Mouse (Mus musculus): ENCODE results near the gene Zfp687.

Zfp687 gene

GRCm38 (mm10) chr3:95015891-95016531 is 763 bp upstream of the Zfp687 start:
- peak; percentile 96 for DNase-seq

GRCm38 (mm10) chr3:95014428-95015151 is 658 bp downstream of the Zfp687 start:
- DNase-seq = peak; percentile 47

GRCm38 (mm10) chr3:95013699-95014427 is 1.4 kb downstream of the Zfp687 start:
- DNase-seq = no peak

- no peak for DNase-seq
These were observed 2.3 kb downstream of the Zfp687 start for GRCm38 (mm10) chr3:95012982-95013381.

GRCm38 (mm10) chr3:95010396-95010795 is 4.9 kb downstream of the Zfp687 start:
- DNase-seq = no peak

GRCm38 (mm10) chr3:95007706-95008105 is 7.5 kb downstream of the Zfp687 start:
- DNase-seq = no peak

- no peak for DNase-seq
These were observed 9.6 kb downstream of the Zfp687 start for GRCm38 (mm10) chr3:95005651-95006050.

GRCm38 (mm10) chr3:95003273-95003672 is 12.0 kb downstream of the Zfp687 start:
- no peak for DNase-seq

- DNase-seq = no peak
These were observed 12.7 kb downstream of the Zfp687 start for GRCm38 (mm10) chr3:95002569-95002968.

GRCm38 (mm10) chr3:94996946-94997345 is 18.3 kb downstream of the Zfp687 start:
- peak; percentile 64 for DNase-seq

GRCm38 (mm10) chr3:94989159-94989761 is 26.0 kb downstream of the Zfp687 start:
- DNase-seq = no peak

- no peak for DNase-seq
These were observed 27.7 kb downstream of the Zfp687 start for GRCm38 (mm10) chr3:94987578-94987977.

- DNase-seq = no peak
These were observed 29.7 kb downstream of the Zfp687 start for GRCm38 (mm10) chr3:94985513-94985912.

GRCm38 (mm10) chr3:94984312-94984711 is 30.9 kb downstream of the Zfp687 start:
- no peak for DNase-seq

- peak; percentile 85 for DNase-seq
These were observed 40.5 kb downstream of the Zfp687 start, which contains the start of gene Pi4kb for GRCm38 (mm10) chr3:94974528-94975422. Gene Pi4kb, plus strand, starts transcription at chr3:94974731.

- no peak for DNase-seq
These were observed 41.2 kb downstream of the Zfp687 start for GRCm38 (mm10) chr3:94974026-94974527.

GRCm38 (mm10) chr3:94973620-94974019 is 41.6 kb downstream of the Zfp687 start:
- no peak for DNase-seq

- no peak for DNase-seq
These were observed 42.7 kb downstream of the Zfp687 start for GRCm38 (mm10) chr3:94972552-94972951.

- no peak for DNase-seq
These were observed 49.4 kb downstream of the Zfp687 start for GRCm38 (mm10) chr3:94965878-94966277.

GRCm38 (mm10) chr3:94964989-94965388 is 50.3 kb downstream of the Zfp687 start:
- no peak for DNase-seq

- no peak for DNase-seq
These were observed 54.9 kb downstream of the Zfp687 start for GRCm38 (mm10) chr3:94960322-94960721.

- no peak for DNase-seq
These were observed 55.4 kb downstream of the Zfp687 start for GRCm38 (mm10) chr3:94959871-94960270.
